Mouse (Mus musculus) neural tube, embryonic 14.5 days (tissue): ENCODE measurements around the gene Dusp1. TPM values are rescaled to one million over a fixed set of nuclear protein-coding genes. Genes with fewer than 3 reads are reported as not detected.

Source experiments
- ATAC-seq: fragments of 200-750 bp; cut with Nextera tagmentation; 2 replicates; pipeline ENCODE4 v1.8.0; 2017; ENCODE audit warnings: low read depth, mild to moderate bottlenecking, moderate TSS enrichment, moderate library complexity
- H3K27ac ChIP-seq: fragments of 300-500 bp; sonication (generic); 2 replicates; pipeline ENCODE4 v1.5.1; 2014; ENCODE audit warnings: low read depth, mild to moderate bottlenecking, control low read depth, low read length, moderate library complexity, mixed read lengths
- H3K27me3 ChIP-seq: fragments of 300-500 bp; sonication (generic); 2 replicates; pipeline ENCODE4 v1.6.1; 2014; ENCODE audit warnings: low read length; ENCODE audit not compliant: control insufficient read depth, insufficient read depth
- H3K36me3 ChIP-seq: fragments of 300-500 bp; sonication (generic); 2 replicates; pipeline ENCODE4 v1.6.1; 2014; ENCODE audit warnings: low read length, mixed read lengths; ENCODE audit not compliant: control insufficient read depth, insufficient read depth
- H3K4me1 ChIP-seq: fragments of 300-500 bp; sonication (generic); 2 replicates; pipeline ENCODE4 v1.6.1; 2014; ENCODE audit warnings: low read length; ENCODE audit not compliant: control insufficient read depth, insufficient read depth
- H3K4me2 ChIP-seq: fragments of 300-500 bp; sonication (generic); 2 replicates; pipeline ENCODE4 v1.6.1; 2014; ENCODE audit warnings: mild to moderate bottlenecking, low read depth, low read length, control low read depth
- H3K4me3 ChIP-seq: fragments of 300-500 bp; sonication (generic); 2 replicates; pipeline ENCODE4 v1.5.1; 2014; ENCODE audit warnings: low read depth, low read length, control low read depth, mixed read lengths
- H3K9ac ChIP-seq: fragments of 300-500 bp; sonication (generic); replicated peaks from 2 replicates; pipeline ENCODE4 v1.6.1; 2014; ENCODE audit warnings: low read depth, mild to moderate bottlenecking, control low read depth, low read length, mixed read lengths
- H3K9me3 ChIP-seq: fragments of 300-500 bp; sonication (generic); 2 replicates; pipeline ENCODE4 v1.6.1; 2016; ENCODE audit warnings: low read length; ENCODE audit not compliant: control insufficient read depth
- WGBS: fragments of 180-500 bp; shearing (Covaris S2); extraction: QIAGEN DNeasy Blood & Tissue Kit; methylation state at CpG from one replicate; pipeline ENCODE4 v1.1.7; 2014; 5-methylcytosine and 5-hydroxymethylcytosine counted together
- polyA plus RNA-seq: library from polyadenylated mRNA; unstranded; fragments of >200 nt; fragmentation: Nextera tagmentation; extraction: Ambion mirVana; gene quantifications from 2 replicates; pipeline ENCODE4 v1.2.1, GENCODE M21; 2014

The Dusp1 gene
- polyA plus RNA-seq, 1 experiment from 2014 or later, result 27.2 TPM

DNA sequence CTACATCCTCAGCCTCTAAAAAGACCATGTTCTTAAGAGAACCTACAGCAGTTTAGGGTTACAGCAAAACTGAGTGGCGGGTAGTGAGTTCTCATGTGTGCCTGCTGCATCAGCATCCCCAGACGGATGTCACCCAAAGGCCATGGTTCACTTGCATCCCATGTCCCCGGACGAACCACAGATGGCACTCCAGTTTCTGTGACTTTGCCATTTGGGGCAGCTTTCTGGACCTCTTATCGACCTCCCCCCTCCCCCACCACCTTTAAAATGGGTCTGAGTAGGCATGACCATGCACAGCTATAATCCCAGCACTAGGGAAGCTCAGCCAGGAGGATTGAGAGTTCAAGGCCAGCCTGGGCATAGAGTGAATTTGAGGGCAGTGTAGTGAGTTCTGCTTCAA is 31.3 kb upstream of the Dusp1 start:
- H3K27ac ChIP-seq, result no peak overlapping the region
- H3K36me3 ChIP-seq, result no peaks in the 10 kb centered on the region
- peaks cover 11% of the 10 kb centered on the region for H3K4me1 ChIP-seq
- WGBS, result 91% methylated on average over 5 of the region's 5 CpGs
- H3K9ac ChIP-seq, result no peak overlapping the region
- no peaks in the 10 kb centered on the region for H3K27me3 ChIP-seq
- H3K9me3 ChIP-seq, result no peaks in the 10 kb centered on the region
- ATAC-seq, result no peak
- no peak overlapping the region for H3K4me3 ChIP-seq
- no peak overlapping the region for H3K4me2 ChIP-seq

DNA sequence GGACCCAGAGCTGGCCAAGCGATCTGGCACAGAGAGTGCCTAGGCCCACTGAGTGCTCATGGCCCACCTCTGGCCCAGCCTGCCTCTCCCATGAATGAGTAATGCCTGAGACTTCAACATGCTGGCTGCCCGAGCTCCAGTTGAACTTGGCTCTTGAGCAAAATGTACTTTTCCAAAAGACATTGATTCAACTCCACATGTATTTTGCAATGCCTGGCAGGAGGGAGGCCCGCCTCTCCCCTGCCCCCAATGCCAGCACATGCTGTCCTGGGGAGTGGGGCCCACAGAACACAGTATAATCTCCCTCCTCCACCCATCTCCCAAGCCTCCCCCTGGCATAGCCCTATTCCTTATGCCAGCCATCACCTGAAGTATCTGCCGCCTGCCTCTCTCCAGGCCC is 30.6 kb upstream of the Dusp1 start:
- Histone ChIP-seq H3K27ac (no peak overlapping the region), H3K9ac (no peak overlapping the region), H3K4me1 (peaks cover 11% of the 10 kb centered on the region), H3K4me3 (no peak overlapping the region), H3K9me3 (no peaks in the 10 kb centered on the region), H3K36me3 (no peaks in the 10 kb centered on the region), H3K4me2 (no peak overlapping the region), H3K27me3 (no peaks in the 10 kb centered on the region)
- WGBS, result 92% methylated on average over 4 of the region's 4 CpGs
- ATAC-seq, result no peak

DNA sequence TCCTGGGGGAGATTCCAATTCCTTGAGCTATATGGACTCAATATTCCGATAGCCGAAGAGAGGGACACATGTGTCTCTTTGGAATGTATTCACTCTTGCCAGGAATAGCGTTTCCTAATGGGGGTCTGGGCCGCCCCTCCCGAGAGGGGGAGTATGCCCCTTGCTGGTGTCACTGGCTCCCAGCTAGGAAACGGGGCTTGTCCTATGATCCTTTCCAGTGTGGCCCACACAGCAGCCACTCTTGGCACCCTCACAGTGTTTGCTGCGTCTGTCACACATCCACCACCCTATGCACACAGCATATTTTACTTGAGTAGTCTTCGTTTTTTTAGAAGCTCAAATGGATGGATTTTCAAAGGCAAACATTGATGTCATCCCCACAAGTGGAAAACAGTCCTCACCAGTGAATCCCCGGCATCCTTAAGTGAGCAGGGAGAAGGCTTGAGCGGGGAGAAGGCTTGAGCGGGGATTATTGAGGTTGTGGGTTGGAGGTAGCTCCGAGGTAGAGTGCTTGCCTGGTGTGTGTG is 26.1 kb upstream of the Dusp1 start:
- no peak for ATAC-seq
- Histone ChIP-seq H3K36me3 (no peaks in the 10 kb centered on the region), H3K4me1 (0 out of 2 replicates have a peak, but pooled peaks cover 4% of the 10 kb centered on the region), H3K9ac (no peak overlapping the region), H3K27ac (no peak overlapping the region), H3K4me3 (no peak overlapping the region), H3K4me2 (no peak overlapping the region), H3K9me3 (no peaks in the 10 kb centered on the region), H3K27me3 (no peaks in the 10 kb centered on the region)
- WGBS, result 93% methylated on average over 12 of the region's 12 CpGs

DNA sequence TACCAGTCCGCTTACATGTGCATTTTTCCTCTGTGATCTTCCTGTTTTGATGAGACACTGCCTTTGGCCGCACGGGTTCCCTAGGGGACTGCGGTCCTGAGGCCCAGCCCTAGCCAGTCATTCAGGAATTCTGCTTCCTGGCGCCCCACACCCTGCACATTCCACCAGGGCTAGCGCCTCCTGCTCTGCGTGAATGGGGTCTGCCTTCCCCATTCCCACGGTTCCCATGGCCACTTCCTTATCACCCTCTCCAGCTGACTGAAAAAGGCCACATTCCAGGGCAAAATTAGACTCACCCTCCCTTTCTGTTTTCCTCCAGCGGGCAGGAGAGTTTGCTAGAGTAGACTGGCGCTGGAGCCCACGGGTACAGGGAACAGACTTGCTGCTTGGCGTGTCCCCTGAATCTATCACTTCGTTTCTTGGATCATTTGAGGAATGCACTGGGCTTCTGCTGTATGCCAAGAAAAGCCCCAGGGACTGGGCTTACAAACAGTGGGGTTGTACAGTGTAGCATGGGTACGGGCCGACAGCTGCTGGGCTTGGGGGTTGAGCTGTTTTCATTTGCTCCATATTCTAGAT is 22.7 kb upstream of the Dusp1 start:
- no peak overlapping the region for H3K4me3 ChIP-seq
- H3K9ac ChIP-seq, result no peak overlapping the region
- H3K27me3 ChIP-seq, result no peaks in the 10 kb centered on the region
- H3K4me1 ChIP-seq, result 0 out of 2 replicates have a peak, but pooled peaks cover 4% of the 10 kb centered on the region
- H3K36me3 ChIP-seq, result no peaks in the 10 kb centered on the region
- peak; percentile 79; the same call in 1 of the 2 replicates for ATAC-seq
- H3K4me2 ChIP-seq, result no peak overlapping the region
- WGBS, result 59% methylated on average over 15 of the region's 15 CpGs
- H3K9me3 ChIP-seq, result no peaks in the 10 kb centered on the region
- H3K27ac ChIP-seq, result peak overlapping the region; percentile 28; the same call in 1 of the 2 replicates

DNA sequence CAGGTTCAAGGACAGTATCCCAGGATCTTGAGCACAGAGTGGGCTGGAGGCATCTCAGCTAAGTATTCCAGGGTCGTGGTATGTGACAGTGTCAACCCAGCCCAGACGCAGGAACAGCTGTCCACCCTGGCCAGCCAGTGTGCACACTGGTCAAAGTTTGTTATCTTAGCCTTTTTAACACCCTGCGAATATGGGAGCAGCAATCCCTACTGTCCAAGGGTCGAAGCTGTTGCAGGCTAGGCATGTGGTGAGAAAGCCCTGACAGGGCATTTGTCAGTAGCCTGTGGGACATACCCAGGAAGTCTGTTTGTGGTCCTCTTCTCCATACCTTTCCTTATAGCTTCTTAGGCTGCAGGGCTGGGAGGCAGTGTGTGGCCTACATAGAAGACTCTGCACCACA is 22.1 kb upstream of the Dusp1 start:
- H3K27ac ChIP-seq, result 0 out of 2 replicates have a peak overlapping the region, but pooled peaks have one; percentile 23
- no peaks in the 10 kb centered on the region for H3K27me3 ChIP-seq
- H3K4me1 ChIP-seq, result 0 out of 2 replicates have a peak, but pooled peaks cover 4% of the 10 kb centered on the region
- no peaks in the 10 kb centered on the region for H3K9me3 ChIP-seq
- WGBS, result 84% methylated on average over 4 of the region's 4 CpGs
- H3K4me2 ChIP-seq, result no peak overlapping the region
- H3K9ac ChIP-seq, result no peak overlapping the region
- H3K36me3 ChIP-seq, result no peaks in the 10 kb centered on the region
- H3K4me3 ChIP-seq, result no peak overlapping the region
- no peak for ATAC-seq

DNA sequence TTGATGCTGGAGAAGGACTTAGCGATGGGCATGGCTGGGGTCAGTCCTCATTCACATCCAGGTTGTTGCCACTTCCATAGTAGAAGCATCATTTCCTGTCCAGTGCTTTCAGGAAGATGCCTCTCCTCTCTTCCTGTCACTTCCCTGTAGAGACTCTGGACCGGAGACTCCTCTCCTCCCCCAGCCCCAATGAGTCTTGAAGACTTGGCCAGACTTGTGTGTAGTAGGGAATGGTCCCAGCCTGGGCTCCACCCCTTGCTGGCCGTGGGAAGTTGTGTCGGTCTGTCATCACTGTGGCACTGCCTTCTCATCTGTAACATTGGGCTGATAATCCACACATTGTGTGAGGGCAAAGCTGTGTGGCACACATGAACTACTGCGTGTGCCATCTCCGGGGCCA is 21.7 kb upstream of the Dusp1 start:
- no peak for ATAC-seq
- Histone ChIP-seq H3K4me3 (no peak overlapping the region), H3K36me3 (no peaks in the 10 kb centered on the region), H3K4me1 (0 out of 2 replicates have a peak, but pooled peaks cover 4% of the 10 kb centered on the region), H3K9ac (no peak overlapping the region), H3K27ac (0 out of 2 replicates have a peak overlapping the region, but pooled peaks have one; percentile 23), H3K4me2 (no peak overlapping the region), H3K9me3 (no peaks in the 10 kb centered on the region), H3K27me3 (no peaks in the 10 kb centered on the region)
- whole genome bisulfite sequencing, result 94% methylated on average over 6 of the region's 6 CpGs

DNA sequence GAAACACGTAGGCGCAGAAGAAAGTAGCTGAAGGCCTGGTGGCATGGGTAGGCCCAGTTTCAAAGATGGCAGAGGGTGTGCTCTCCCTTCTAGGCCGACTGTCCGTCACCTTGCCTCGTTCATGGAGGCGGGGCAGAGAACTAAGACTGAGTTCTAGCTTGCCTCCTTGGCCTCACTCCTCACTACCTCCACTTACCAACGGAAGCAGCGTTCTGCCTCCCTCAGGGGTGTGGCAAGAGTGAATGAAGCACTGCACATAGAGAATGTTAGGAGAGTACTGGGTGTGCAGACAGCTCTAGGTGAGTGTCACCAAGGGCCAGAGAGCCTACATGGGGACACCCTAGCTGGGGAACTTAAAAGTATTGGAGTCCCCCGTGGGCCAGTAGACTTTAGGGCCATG is 21.1 kb upstream of the Dusp1 start:
- Histone ChIP-seq H3K4me3 (no peak overlapping the region), H3K4me2 (no peak overlapping the region), H3K4me1 (0 out of 2 replicates have a peak, but pooled peaks cover 4% of the 10 kb centered on the region), H3K9me3 (no peaks in the 10 kb centered on the region), H3K27me3 (no peaks in the 10 kb centered on the region), H3K27ac (no peak overlapping the region), H3K36me3 (no peaks in the 10 kb centered on the region), H3K9ac (no peak overlapping the region)
- no peak for ATAC-seq
- 95% methylated on average over 9 of the region's 9 CpGs for WGBS

DNA sequence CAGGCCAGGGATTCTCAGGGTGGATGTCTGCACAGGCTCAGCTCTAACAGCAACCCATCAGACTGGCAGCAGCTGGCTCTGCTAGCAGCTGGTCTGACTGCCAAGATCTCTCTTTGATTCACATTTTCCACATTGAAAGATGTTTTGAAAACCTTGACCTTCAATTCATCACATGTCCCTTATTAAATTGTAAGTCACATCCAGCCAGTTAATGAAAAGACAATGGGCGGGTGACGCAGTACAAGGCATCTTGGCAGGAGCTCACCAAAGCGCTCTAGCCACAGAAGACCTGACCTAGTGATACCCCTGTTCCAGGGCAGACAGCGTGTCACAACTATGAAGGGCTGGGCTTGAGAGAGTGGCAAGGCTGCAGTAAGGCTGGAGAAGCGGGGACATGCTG is 20.4 kb upstream of the Dusp1 start:
- 0 out of 2 replicates have a peak, but pooled peaks cover 4% of the 10 kb centered on the region for H3K4me1 ChIP-seq
- H3K9ac ChIP-seq, result no peak overlapping the region
- no peak overlapping the region for H3K4me2 ChIP-seq
- H3K27me3 ChIP-seq, result no peaks in the 10 kb centered on the region
- no peaks in the 10 kb centered on the region for H3K36me3 ChIP-seq
- H3K4me3 ChIP-seq, result no peak overlapping the region
- no peak overlapping the region for H3K27ac ChIP-seq
- ATAC-seq, result no peak
- WGBS, result 75% methylated on average over 5 of the region's 5 CpGs
- H3K9me3 ChIP-seq, result no peaks in the 10 kb centered on the region

DNA sequence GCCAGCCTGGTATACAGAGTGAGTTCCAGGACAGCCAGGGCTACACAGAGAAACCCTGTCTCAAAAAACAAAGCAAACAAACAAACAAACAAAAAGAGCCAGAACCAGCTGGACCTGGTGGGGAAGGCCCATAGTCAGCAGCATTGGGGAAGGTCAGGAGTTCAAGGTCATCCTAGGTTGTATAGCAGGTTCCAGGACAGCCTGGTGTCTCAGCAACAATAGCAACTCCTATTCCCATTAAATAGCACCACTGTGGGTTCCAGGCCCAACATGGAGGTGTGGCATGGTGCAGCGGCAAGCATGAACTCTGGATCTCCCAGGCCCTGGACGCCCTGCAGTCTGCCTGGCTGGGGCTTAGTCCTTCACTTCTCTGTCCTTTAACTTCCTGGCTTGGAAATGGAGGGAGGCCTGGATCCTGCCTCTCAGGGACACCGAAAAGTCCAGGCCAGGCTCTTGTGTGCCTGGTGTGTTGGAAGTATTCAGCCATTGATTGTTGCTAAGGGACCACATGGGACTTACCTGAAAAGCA is 19.0 kb upstream of the Dusp1 start:
- H3K27me3 ChIP-seq, result no peaks in the 10 kb centered on the region
- no peak for ATAC-seq
- H3K4me3 ChIP-seq, result no peak overlapping the region
- H3K4me2 ChIP-seq, result no peak overlapping the region
- 0 out of 2 replicates have a peak, but pooled peaks cover 4% of the 10 kb centered on the region for H3K4me1 ChIP-seq
- H3K9me3 ChIP-seq, result no peaks in the 10 kb centered on the region
- H3K36me3 ChIP-seq, result no peaks in the 10 kb centered on the region
- WGBS, result 100% methylated on average over 3 of the region's 3 CpGs
- H3K9ac ChIP-seq, result no peak overlapping the region
- H3K27ac ChIP-seq, result no peak overlapping the region
